Mouse (Mus musculus) heart, adult 8-10 months (tissue): ENCODE results near the gene Clptm1. TPM values are rescaled to one million over a fixed set of nuclear protein-coding genes. Genes with fewer than 3 reads are reported as not detected.
A peak's percentile ranks its signal among the peaks of the same experiment; 100 is the strongest.

ENCODE experiments used
- DNase-seq: peaks from one replicate; pipeline ENCODE4 v3.0.0; 2022; ENCODE audit warnings: low spot score
- total RNA-seq, 4 experiments: library from RNA; stranded (reverse); gene quantifications; 2 replicates each; pipeline ENCODE4 v1.2.4; 2022

Gene Clptm1
- total RNA-seq, result 10 to 100 TPM; 69.3 to 77.8 (median 72.6) TPM

- DNase-seq, result peak; percentile 99
These were observed at the start of gene Clptm1 for GRCm38 (mm10) chr7:19664955-19665841. Gene Clptm1, minus strand, starts transcription at chr7:19665033.

- DNase-seq, result no peak
These were observed 48.8 kb upstream of the Clptm1 start for GRCm38 (mm10) chr7:19713598-19713997.

GRCm38 (mm10) chr7:19713196-19713595, 48.4 kb upstream of the Clptm1 start:
- no peak for DNase-seq

GRCm38 (mm10) chr7:19712414-19712813, 47.6 kb upstream of the Clptm1 start:
- no peak for DNase-seq

GRCm38 (mm10) chr7:19710650-19711049, 45.8 kb upstream of the Clptm1 start:
- DNase-seq, result no peak

GRCm38 (mm10) chr7:19705271-19705670, 40.4 kb upstream of the Clptm1 start:
- no peak for DNase-seq

GRCm38 (mm10) chr7:19704475-19704874, 39.6 kb upstream of the Clptm1 start:
- no peak for DNase-seq

- no peak for DNase-seq
These were observed 38.2 kb upstream of the Clptm1 start for GRCm38 (mm10) chr7:19702859-19703555.

DNA sequence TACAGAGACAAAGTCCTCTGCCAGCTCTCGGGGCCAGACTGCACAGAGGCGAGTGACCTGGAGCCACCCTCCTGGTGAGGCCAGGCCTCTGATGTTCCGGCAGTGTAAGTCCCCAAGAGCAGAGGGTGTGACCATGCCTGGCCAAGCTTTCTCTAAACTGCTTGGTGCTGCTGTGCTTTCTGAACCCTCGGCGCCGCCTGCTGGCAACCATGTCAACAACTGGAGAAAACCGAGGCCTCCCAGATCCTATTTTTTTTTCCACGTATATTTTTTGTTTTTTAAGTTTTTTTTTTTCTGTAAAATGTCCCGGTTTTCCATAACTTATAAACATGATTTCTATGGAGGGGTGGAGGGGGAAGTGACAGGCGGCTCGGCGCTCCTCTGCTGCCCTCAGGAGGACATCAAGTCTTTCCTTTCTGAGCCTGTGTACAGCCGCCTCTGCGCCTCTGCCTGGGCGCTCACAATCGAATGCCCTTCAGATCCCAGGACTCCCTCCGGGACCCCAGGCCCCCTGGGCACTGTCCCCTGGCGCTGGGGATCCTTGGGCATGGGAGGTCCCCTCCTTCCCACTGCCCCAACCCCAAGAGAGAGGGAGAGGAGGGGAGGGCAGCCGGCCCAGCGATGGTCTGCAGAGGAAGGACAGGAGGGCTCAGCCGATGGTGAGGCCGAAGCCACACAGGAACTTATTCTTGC, 36.4 kb upstream of the Clptm1 start:
- peak; percentile 81 for DNase-seq

DNA sequence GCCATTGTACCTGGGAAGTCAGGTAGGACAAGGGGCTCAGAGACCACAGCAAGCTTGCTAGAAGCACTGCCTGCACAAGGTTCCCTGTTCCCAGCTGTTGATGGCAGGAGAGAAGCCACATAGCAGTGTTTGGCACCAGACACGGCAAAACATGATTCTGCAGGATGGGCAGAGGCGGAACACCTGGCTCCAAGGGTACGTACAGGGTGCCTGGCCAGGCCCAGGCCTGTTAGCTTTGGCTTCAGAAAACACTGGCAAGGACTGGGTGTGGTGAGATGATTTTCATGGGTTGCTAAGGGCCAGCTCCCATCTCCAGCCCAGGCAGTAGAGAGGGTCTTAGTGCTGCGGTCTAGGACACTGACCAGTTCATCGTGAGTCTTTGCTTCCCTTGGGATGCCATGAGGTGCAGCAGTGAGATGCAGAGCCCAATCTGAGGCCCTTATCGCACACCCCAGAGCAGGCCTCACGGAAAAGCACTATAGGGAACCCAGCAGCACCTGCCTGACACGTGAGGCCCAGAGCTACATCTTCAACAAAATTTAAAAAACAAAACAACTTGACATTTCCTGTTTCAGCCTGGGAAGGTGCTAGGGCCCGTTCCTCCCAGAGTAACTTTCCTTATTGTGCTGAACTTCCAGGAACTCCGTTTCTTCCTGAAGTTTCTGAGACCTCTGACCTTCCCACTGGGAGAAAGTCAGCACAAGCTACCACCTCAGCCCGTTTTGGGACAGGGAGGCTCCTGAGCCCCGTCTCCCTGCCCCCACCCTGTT, 35.7 kb upstream of the Clptm1 start:
- DNase-seq, result no peak

GRCm38 (mm10) chr7:19699827-19700148, 35.0 kb upstream of the Clptm1 start:
- DNase-seq, result no peak

GRCm38 (mm10) chr7:19698907-19699826, 34.3 kb upstream of the Clptm1 start, which contains the start of gene Apoe:
Gene Apoe, minus strand, starts transcription at chr7:19699188.
- DNase-seq, result peak; percentile 63

GRCm38 (mm10) chr7:19697949-19698906, 33.4 kb upstream of the Clptm1 start:
- DNase-seq, result no peak

GRCm38 (mm10) chr7:19696336-19696873, 31.6 kb upstream of the Clptm1 start:
- no peak for DNase-seq

GRCm38 (mm10) chr7:19695881-19696280, 31.0 kb upstream of the Clptm1 start:
- DNase-seq, result no peak

GRCm38 (mm10) chr7:19695213-19695594, 30.4 kb upstream of the Clptm1 start:
- no peak for DNase-seq

- no peak for DNase-seq
These were observed 29.7 kb upstream of the Clptm1 start for GRCm38 (mm10) chr7:19694336-19695212.

DNA sequence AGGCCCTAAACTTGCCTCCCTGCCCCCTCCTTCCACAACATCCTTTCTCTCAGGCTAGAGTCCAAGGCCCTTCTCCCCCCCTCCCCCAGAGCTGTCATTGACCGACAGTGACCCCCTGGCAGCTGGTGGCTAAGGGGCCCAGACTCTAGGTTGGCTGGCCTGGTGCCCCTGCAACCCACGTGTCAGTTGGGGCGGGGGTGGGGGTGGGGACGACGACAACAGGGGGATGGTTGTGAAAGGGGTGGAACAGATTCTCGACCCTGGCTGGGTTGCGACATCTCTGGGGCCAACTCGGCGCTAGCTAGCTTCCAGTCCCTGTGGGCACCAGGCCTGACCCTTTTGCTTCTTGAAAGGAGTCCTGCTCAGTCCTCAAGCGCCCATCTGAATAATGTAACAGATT, 28.6 kb upstream of the Clptm1 start:
- DNase-seq, result no peak
